Mouse (Mus musculus) adrenal gland, adult (tissue): ENCODE data around the gene Clpsl2.
"Not testable (repeated sequence)": the region's sequence is repeated elsewhere in the genome, so short reads cannot be mapped to it uniquely, and the experiment has no call there.

ENCODE experiments used
- DNase-seq, 2 experiments: peaks; one replicate each; pipeline ENCODE4 v3.0.0; 2022 to 2023; ENCODE audit warnings: low spot score in 1 of 2; ENCODE audit not compliant: inconsistent age in 2 of 2

Gene Clpsl2

GRCm38 (mm10) chr17:28520561-28520960 is 28.6 kb upstream of the Clpsl2 start:
- peak; percentile 16 to 30 for DNase-seq

GRCm38 (mm10) chr17:28521071-28521726 is 28.0 kb upstream of the Clpsl2 start:
- DNase-seq, result peak; percentile 19 to 37

- no peak for DNase-seq
Measured at GRCm38 (mm10) chr17:28521920-28522319, 27.3 kb upstream of the Clpsl2 start.

GRCm38 (mm10) chr17:28522623-28523354 is 26.4 kb upstream of the Clpsl2 start:
- DNase-seq, result peak; percentile 94 to 98

GRCm38 (mm10) chr17:28523355-28524008 is 25.7 kb upstream of the Clpsl2 start:
- no peak for DNase-seq

GRCm38 (mm10) chr17:28524009-28524695 is 25.1 kb upstream of the Clpsl2 start:
- peak; percentile 39 to 63 for DNase-seq

- peak in 1 of 2 experiments; percentile 15 for DNase-seq
Measured at GRCm38 (mm10) chr17:28524831-28525430, 24.3 kb upstream of the Clpsl2 start.

GRCm38 (mm10) chr17:28527184-28528042 is 21.8 kb upstream of the Clpsl2 start:
- peak; percentile 28 to 82 for DNase-seq

- DNase-seq, result peak; percentile 87 to 96
Measured at GRCm38 (mm10) chr17:28528043-28528351, 21.2 kb upstream of the Clpsl2 start.

- no peak for DNase-seq
Measured at GRCm38 (mm10) chr17:28529116-28529515, 20.1 kb upstream of the Clpsl2 start.

- DNase-seq, result no peak
Measured at GRCm38 (mm10) chr17:28530506-28530905, 18.7 kb upstream of the Clpsl2 start, which contains the start of gene Armc12. Gene Armc12, plus strand, starts transcription at chr17:28530806.

- no peak for DNase-seq
Measured at GRCm38 (mm10) chr17:28531946-28532345, 17.3 kb upstream of the Clpsl2 start.

GRCm38 (mm10) chr17:28532557-28532956 is 16.7 kb upstream of the Clpsl2 start:
- DNase-seq, result no peak

- DNase-seq, result no peak
Measured at GRCm38 (mm10) chr17:28533327-28533726, 15.9 kb upstream of the Clpsl2 start.

GRCm38 (mm10) chr17:28537881-28538280 is 11.3 kb upstream of the Clpsl2 start:
- no peak for DNase-seq

GRCm38 (mm10) chr17:28546925-28547324 is 2.3 kb upstream of the Clpsl2 start:
- DNase-seq, result peak in 1 of 2 experiments; percentile 63

- no peak for DNase-seq
Measured at GRCm38 (mm10) chr17:28548550-28548949, 661 bp upstream of the Clpsl2 start.

- peak; percentile 64 to 88 for DNase-seq
Measured at GRCm38 (mm10) chr17:28553040-28553793, 4.0 kb downstream of the Clpsl2 start.

GRCm38 (mm10) chr17:28554021-28554420 is 4.8 kb downstream of the Clpsl2 start:
- not testable (repeated sequence) for DNase-seq
